Mouse (Mus musculus): ENCODE results near the gene Trem3.

Gene Trem3

DNA sequence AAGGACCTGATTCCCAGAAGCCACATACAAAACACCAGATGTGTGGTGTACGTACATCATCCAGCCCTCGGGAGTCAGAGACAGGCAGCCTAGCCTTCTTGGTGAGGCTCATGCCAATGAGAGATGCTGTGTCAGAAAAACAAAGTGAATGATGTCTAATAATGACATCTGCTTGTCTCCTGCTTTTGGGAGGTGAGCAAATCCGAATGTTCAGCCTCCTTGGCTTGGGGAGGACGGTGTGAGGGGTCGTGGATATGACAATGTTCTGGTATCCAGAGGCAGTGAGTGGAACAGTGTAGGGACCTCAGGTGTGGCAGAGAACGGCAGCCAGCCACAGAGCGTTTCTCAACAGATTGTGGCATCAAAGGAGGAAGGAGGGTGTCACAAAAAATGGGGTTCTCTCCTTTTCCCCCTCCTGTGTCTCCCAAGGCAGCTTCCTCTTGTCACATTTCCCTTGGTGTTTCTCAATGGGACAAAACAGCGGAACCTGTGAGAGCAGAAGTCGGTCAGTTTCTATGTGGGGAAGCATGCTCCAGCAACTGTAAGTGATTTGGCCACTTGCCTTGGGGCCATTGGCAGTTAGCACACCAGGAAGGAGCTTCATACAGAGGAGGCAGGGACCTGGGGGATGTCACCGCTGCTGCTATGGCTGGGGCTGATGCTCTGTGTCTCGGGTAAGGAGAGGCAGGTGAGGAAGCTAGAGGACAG is at the start of gene Trem3:
TSS of gene Trem3 (plus strand) at position 557 of the 708 bp plus-strand sequence.
- no peak for DNase-seq (ENCODE audit: low spot score in 2 of 2)

DNA sequence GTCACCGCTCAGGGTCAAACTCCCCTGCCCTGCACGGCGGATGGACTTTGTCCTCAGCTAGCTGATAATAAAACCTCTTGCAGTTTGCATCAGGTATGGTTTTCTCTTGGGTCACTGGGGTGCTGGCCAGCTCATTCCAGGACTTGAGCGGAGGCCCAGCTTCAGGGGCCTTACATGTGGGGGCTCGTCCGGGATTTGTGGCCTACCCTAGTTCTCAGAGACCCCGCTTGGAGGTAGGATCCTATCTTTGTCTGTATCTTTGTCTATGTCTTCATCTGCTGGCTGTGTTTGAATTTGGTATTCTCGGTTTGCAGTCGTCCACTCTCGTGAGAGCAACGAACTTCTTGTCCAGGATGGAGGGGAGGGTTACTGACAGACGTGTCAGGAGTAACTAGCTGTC is 44.5 kb upstream of the Trem3 start:
- DNase-seq (ENCODE audit: low spot score in 2 of 2): no peak

DNA sequence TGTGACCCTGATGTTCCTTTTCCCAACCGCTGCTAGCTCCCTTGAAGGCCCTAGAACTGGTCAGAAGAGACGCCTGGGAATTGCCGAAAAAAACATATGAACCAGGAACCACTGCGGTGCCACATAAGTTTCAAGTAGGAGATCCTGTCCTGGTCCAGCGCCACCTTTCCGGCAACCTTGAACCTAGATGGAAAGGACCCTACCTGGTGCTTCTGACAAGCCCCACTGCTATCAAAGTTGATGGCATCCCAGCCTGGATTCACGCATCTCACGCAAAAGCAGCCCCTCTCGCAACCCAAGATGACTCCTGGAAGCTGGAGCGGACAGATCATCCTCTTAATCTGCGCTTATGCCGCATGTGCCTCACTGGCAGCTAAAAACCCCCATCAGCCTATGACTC is 35.0 kb upstream of the Trem3 start:
- DNase-seq (ENCODE audit: low spot score in 2 of 2): no peak

DNA sequence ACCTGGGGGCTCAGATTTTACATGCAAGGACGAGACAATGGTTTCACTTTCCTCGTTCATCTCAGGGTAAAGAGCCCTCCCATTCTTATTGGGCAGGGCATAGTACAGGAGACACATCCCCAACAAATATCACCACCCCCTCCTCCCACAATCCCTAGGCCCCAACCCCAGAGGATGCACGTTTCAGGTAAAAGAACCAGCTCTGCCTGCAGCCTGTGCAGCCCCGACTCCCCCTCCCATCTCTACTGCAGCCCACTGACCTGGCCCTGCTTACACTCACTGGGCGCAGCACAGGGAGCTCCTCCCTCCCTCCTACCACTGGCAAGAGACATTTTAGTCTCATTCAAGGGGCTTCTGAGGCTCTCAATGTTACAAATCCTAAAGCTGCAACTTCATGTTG is 34.1 kb upstream of the Trem3 start:
- DNase-seq (ENCODE audit: low spot score in 2 of 2): no peak

DNA sequence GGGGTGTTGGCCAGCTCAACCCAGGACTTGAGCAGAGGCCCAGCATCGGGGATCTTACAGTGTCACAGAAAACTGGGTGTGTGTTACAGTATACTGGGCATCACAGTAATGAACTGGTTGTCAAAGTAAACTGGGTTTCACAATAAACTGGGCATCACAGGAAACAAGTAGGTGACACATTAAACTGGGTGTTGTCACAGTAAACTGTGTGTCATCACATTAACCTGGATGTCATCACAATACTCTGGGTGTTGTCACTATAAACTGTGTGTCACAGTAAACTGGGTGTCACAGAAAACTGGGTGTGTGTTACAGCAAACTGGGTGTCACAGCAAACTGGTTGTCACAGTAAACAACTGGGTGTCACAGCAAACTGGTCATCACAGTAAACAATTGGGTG is 32.1 kb upstream of the Trem3 start:
- DNase-seq (ENCODE audit: low spot score in 2 of 2): no peak

DNA sequence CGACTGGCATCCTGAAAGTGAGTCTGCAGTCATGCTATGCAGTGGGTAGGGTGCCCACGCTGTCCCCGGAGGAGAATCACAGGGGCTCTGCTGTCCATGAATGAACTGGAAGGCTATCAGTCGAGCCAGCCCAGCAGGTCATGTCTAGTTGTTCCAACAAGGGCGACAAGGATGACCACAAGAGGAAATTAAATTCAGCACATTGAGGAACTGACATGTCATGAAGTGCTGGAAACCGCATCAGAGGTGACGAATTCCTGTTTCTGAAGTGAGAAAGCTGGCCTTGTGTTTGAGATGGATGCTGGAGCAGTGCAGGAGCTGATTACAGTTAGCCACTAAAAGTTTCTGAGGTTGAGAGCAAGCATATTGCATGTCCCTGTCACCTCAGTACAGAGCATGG is 16.9 kb upstream of the Trem3 start:
- no peak for DNase-seq (ENCODE audit: low spot score in 2 of 2)

DNA sequence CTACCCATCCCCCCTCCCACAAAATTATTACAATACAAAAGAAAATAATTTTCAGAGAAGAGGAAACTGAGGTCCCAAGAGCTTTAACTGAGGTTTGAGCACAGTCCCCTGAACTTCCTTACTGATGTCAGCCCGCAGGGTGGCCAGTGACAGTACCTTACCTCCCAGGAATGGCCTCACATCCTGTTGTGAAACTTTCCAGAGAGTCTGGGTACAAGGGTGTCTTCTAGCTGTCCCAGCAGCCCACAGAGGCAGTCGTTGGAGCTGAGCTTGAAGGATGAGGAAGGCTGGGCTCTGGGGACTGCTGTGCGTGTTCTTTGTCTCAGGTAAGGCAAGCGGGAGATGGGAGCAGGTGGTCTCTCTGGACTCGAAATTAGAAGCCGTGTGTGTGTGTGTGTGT is 15.1 kb upstream of the Trem3 start, which contains the start of gene Trem1:
TSS of gene Trem1 (plus strand) at position 251 of the 400 bp plus-strand sequence.
- no peak for DNase-seq (ENCODE audit: low spot score in 2 of 2)

DNA sequence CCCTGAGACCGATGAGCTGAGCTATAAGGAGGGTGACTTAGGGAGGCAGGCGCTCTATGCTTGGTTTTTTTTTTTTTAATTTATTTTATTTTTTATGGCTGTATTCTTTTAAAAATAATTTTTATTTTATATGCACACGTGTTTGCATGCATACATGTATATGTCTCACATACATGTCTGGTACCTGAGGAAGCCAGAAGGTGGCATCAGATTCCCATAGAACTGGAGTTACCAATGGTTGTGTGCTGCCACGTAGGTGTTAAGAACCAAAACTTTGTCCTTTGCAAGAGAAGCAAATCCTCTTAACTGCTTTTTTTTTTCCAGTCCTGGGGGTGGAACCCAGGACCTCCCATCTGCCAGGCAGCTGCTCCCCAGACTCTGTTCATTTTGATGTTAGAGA is 13.8 kb upstream of the Trem3 start:
- DNase-seq (ENCODE audit: low spot score in 2 of 2): no peak

DNA sequence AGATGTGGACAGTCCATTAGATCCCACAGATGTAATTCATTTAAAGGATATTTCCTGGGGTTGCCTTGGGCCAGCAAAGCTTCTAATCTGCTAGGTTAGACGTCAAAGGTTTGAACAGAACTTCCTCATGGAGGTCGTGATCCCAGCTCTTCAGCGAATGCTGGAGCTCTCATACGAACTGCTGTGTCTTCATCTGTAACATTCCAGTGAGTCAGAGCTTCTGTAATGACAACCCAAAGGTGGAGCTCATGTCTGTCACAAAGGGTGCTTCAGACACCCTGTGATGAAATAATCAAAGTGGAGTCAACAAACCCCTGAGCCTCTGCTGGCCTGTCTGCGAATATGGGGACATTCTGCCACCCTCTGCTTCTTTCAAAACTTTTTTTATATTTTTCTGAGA is 13.0 kb upstream of the Trem3 start:
- no peak for DNase-seq (ENCODE audit: low spot score in 2 of 2)

DNA sequence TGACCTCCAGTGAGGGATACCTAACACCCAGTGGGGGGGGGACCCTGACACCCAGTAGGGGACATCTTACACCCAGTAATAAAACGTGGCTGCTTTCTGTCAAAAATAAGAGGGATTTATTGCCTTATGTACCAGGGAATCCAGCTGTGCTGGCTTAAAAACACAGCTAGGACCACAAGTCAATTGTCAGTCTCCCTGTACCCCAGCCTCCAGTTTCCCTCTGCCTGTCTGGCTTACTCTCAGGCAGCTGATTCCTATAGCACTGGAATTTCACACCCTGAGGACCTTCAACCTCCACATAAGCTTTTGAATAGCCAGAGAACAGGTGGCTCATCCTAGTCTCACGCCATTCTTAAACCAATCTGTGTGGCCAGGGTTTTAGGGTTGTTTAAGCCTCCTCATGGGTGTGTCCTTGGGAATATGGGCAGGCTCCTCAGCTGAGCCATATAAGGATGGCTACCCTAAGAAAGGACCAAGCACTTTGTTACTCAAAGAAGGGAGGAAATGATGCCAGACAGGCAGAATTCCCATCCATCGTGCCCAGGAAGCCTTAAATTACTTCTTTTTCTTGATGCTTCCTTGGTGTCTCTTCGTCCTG is 11.7 kb upstream of the Trem3 start:
- DNase-seq (ENCODE audit: low spot score in 2 of 2): no peak

DNA sequence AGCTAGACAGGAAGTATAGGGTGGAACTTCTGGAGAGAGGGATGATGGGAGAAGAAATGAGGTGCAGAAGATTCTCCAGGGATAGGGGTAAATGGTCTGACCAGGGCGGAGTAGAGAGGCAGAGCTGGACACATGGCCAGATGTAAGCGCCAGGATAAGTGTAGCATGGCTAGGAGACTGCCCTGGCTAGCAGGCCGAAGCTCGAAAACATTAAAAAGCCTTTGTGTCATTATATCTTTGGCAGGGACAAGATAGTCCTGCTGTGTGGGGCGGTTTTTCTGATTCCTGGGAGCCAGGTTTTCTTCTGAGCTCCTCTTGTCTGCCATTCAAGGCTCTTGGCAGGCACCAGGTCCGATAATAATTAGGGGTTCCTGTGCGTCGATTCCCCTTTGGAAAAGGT is 10.0 kb upstream of the Trem3 start:
- no peak for DNase-seq (ENCODE audit: low spot score in 2 of 2)

DNA sequence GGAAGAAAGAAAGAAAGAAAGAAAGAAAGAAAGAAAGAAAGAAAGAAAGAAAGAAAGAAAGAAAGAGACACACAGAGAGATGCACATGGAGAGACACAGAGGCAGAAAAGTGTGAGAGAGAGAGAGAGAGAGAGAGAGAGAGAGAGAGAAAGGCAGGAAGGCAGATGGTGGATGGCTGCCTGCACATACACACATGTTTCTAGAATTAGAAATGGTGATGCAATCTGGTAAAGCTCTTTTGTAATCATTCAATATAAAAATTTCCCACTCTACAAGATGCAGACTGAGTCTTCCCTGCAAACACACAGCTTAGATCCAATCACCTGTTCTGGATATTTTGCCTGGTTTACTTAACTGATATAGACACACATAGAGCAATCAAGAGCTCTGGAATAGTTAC is 1.5 kb downstream of the Trem3 start:
- no peak for DNase-seq (ENCODE audit: low spot score in 2 of 2)

DNA sequence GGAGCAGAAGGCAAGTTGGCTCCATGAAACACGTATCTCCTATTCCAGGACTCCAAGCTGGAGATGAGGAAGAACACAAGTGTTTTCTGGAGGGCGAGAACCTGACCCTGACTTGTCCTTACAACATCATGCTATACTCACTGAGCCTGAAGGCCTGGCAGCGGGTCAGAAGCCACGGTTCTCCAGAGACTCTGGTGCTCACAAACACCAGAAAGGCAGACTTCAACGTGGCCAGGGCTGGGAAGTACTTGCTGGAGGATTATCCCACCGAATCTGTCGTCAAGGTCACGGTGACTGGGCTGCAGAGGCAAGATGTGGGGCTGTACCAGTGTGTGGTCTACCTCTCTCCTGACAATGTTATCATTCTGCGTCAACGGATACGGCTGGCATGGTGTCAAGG is 1.9 kb downstream of the Trem3 start:
- no peak for DNase-seq (ENCODE audit: low spot score in 2 of 2)

DNA sequence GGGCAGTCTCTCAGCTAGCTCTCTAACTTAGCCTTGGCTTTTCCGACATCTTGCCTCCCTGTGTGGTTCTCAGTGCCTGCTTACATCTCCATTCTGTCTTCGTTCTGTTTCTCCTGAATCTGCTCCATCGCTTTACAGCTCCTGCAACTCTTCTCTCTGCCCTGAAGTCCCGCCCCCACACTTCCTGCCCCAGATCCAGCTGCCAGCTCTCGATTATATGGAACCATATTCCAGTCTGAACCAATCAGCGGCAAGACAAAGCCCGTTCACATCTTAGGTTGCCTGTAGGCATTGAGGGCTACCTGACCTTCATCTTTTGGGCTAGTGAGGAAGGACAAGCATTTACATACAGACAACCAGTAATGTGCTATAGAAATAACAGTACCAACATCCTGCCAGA is 3.1 kb downstream of the Trem3 start:
- no peak for DNase-seq (ENCODE audit: low spot score in 2 of 2)

DNA sequence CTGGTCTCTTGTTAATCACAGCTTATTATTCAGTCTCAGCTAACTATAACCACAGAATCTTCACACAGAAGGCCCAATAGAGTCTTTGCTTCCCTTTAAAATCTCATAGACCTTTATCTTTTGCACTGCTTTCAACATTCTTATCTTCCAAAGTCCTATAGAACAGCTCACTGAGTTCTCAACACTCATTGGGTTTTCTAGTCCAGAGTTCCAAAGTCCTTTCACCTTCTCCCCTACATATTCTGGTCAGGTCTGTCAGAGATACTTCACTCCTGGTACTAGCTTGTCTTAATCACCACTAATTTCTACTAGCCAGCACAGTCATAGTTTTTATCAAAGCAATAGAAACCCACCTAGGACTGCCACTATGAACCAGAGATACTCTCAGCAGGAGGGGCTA is 9.0 kb downstream of the Trem3 start:
- no peak for DNase-seq (ENCODE audit: low spot score in 2 of 2)

DNA sequence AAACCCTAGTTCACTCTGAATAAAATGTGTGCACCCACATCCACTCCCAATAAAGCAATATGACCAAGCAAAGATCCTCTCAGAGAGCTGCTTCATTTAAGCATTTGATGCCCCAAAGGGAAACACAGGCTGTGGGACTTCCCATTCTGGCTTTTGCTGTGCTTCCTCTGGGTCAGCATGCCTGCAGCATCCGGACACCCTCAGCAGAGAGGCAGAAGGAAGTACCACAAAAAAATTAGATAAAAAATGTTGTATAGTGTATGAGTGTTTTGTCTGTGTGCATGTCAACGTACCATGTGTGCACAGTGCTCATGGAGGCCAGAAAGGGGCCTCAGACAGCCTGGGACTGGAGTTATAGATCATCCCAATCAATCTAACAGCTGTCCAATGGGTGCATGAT is 14.3 kb downstream of the Trem3 start:
- no peak for DNase-seq (ENCODE audit: low spot score in 2 of 2)

DNA sequence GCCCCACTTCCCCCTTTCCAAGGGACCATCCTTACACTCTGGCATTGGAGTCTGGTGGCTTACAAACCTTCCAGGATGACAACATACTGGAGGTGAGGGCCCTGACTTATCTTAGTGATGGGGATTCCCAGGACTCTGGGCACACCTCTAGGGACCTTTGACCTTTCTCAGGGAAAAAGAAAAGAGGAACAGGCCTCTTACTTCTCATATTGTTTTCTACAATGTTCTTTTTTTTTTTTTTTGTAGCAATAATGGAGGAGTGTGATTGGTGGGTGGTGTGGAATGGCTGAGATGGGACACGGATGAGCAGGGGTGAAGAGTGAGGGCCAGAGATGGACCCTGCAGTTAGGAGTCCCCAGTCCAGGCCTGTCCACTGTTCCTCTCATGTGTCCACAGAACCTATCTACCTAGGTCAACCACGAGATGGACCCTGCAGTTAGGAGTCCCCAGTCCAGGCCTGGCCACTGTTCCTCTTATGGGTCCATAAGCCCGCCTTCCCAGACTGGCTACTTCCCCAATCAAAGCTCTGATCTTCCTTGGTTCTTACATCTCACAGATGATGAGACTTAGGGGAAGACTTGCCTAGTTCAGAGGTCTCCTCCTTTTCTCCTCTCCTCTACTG is 16.3 kb downstream of the Trem3 start, which contains the start of gene Treml4:
TSS of gene Treml4 (plus strand) at position 555 of the 622 bp plus-strand sequence.
- DNase-seq (ENCODE audit: low spot score in 2 of 2): no peak

DNA sequence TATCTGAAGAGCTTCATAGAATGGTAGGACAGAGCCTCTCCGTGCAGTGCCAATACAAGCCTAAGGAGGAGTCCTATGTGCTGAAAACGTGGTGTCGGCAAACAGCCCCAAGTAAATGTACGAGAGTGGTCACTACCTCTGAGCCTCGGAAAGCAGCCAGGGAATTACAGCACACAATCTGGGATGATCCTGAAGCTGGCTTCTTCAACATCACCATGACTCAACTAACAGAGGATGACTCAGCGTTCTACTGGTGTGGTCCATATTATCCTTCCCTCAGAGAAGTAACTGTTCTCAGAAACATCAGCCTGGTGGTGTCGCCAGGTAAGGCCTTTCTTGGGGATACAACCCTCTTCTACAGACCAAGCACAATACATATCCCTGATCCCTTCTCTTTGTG is 17.1 kb downstream of the Trem3 start:
- DNase-seq (ENCODE audit: low spot score in 2 of 2): no peak

DNA sequence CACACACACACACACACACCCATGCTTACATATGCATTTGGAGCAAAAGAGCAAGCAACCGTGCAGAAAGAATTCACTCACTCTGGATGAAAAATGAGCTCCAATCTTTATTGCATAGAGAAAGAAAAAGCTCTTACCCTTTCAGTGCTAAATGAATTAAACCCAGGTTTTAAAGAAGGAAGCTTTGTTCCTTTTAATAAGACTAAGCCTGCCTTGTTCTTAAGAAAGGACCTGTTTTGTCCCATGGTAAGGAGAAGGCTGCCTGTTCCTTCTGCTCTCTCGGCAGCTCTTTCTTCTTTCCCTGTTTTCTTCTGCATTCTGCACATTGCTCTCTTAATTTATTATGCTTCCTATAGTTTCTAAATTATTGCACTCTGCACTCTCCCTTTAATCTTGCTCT is 18.6 kb downstream of the Trem3 start:
- no peak for DNase-seq (ENCODE audit: low spot score in 2 of 2)

DNA sequence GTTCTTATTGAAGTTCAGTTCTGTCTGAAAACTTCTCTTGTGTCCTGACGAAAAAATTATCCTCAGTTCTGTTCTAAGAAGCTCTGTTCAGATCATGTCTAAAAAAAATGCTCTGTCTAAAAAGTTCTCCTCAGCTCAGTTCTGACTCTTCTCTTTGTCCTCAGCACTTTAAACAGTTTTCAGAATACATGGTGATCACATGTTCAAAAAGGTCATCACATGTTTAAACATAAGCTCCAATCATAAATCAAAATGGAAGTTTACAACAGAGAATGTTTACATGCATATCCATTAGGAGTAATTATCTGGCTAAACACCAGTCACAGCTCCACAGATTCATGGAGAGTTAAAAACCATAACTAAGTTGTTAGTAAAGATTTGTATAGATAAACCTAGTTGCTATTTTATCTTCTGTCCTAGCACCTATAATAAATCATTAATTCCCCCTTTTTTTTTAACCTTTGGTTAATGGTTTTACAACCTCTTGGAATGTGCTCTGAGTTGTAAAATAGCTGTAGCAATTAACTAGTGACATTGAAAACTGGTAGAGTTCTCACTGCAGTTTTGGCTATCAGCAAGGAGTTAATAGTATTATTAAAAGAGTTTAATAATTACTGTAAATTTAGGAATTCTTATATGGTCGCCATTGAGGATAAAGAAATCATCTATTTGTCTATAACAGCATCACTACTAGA is 19.2 kb downstream of the Trem3 start:
- no peak for DNase-seq (ENCODE audit: low spot score in 2 of 2)

DNA sequence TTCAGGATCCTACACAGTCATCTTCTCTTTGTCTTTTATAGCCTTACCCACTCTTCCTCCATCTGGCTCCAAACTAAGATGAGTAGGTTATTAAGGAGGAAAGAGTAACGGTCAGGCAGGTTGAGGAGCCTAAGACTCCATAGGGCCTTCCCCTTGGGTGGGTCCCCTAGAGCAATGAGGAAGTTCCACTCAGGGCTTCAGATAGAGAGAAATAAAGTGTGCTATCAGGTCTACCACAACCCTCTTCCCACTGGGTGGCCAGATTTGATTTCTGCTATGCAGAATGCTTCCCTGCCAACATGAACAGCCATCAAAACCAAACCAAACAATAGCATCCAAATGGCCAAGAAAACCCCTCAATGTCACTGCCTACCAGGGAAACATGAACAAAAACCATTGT is 20.0 kb downstream of the Trem3 start:
- DNase-seq (ENCODE audit: low spot score in 2 of 2): no peak

DNA sequence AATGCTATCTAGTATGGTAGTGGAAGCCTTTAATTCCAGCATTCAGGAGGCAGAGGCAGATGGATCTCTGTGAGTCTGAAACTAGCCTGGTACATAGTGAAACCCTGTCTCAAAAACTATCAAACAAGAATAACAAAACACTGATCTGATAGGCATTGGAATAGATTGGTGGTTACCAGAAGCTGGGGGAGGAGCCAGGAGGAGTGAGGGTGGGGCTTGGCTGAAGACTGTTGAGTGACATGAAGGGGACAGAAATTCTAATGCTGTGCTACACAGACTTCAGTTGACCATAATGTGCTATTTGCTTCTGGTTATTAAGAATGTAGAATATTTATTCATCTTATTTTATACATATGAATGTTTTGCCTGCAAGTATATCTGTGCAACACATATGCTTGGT is 20.7 kb downstream of the Trem3 start:
- no peak for DNase-seq (ENCODE audit: low spot score in 2 of 2)

DNA sequence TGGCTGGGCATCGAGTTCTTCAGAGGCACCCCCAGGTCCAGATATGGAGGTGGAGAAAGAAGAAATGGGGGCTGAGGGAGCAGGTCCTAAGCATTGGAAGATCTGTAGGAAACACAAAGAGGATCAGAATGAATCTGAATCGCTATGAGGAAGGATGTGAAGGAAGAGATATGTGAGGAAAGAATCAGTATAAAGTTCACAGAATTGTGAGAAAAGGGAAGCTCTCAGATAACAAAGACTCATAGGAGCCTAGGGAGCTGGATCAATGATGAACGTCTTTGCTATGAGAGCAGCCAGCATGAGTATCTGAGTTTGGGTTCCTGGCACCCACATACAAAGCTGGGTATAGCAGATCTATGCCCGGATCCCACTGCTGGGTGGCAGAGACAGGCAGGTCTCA is 22.3 kb downstream of the Trem3 start:
- no peak for DNase-seq (ENCODE audit: low spot score in 2 of 2)

All from cerebellum, postnatal 4 days (tissue).